7 mouse cellular contexts compared by ENCODE assay signal in the genomic region with DNA sequence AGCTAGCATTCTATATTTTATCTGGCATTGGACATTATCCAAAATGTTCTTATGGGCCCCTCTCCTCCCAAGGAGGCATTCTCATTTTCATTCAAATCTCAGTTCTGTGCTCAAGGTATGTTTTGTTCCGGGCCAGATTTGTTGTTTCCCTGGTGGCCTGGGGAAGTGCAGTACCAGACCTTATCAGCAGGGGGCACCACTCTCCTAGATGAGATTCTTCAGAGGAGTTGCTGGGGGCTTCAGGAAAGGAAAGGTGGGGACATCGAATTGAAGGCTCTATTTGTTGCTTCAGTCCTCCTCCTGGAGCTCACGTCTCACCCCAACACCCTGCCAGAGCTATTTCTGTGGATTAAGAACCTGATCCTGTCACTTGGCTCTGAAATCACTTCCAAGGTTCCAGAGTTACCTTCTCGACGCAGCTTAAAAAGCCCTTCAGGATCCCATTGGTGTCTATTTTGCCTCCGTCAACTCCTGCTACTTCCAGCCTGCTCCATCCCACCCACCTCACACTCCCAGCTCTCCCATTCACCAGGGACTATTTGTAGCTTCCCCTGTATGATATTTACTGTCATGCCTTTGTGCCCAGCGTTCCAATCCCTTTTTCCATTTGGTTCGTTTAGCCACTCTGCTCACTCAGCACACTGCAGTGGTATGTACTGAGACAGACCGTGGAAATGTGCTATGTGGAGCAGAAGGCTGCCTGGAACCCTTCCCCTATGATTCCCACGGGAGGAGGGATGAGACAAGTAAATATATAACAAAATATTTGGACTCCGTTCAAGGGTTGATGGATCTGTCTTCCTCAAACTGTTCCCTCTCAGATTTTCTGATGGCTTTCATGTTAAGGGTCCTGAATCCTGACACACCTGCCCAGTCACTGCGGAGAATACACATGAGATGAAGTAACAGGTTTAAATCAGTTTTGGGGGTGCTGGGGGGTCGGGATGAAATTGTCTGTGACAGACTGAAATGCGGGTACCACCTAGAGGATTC. TPM values are rescaled to one million over a fixed set of nuclear protein-coding genes. Genes with fewer than 3 reads are reported as not detected.
A peak's percentile ranks its signal among the peaks of the same experiment; 100 is the strongest.
DNase-seq lines count a peak whose midpoint lies in the region; ATAC-seq and TF ChIP-seq lines count a peak whose summit lies in the region.

No protein-coding gene starts in this region.

- H3K9me3 ChIP-seq in ES-Bruce4 (replicated peaks; ENCODE audit: control insufficient read depth, insufficient read depth, low read length, poor library complexity, severe bottlenecking) = no peaks in the 10 kb centered on the region

- DNase-seq in R1 (ENCODE audit: low read depth, low spot score) = peak; percentile 71
- peak; percentile 70 to 74 for DNase-seq in gastrocnemius, adult 8-10 months (ENCODE audit: low spot score in 2 of 2)
- peak; percentile 87 to 89 for DNase-seq in kidney, postnatal 4 days
- DNase-seq in lung, postnatal 10 days = peak; percentile 78
- peak; percentile 81 for DNase-seq in skeletal muscle tissue, adult 2 months (ENCODE audit: low read depth, low spot score)

- H3K27me3 ChIP-seq in ES-Bruce4 (ENCODE audit: control insufficient read depth, insufficient read depth, low read length, poor library complexity, severe bottlenecking) = no peaks in the 10 kb centered on the region

- H3K4me1 ChIP-seq in ES-Bruce4 (ENCODE audit: control insufficient read depth, insufficient read depth, low read length) = no peaks in the 10 kb centered on the region

- no peak overlapping the region for H3K4me3 ChIP-seq in ES-Bruce4 (ENCODE audit: low read depth, low read length)

- peak; percentile 80 for ATAC-seq in common myeloid progenitor, adult 5-6 weeks (replicated peaks; ENCODE audit: low read depth, poor library complexity, severe bottlenecking)

- no peak overlapping the region for H3K27ac ChIP-seq in ES-Bruce4 (ENCODE audit: insufficient read depth, low read length)

- no peaks in the 10 kb centered on the region for H3K36me3 ChIP-seq in ES-Bruce4 (ENCODE audit: control insufficient read depth, insufficient read depth, low read length, poor library complexity, severe bottlenecking)

- peak; percentile 88 for TF ChIP-seq CTCF in ES-Bruce4 (IDR thresholded peaks at IDR 0.05; ENCODE audit: low read depth, low read length)

- TF ChIP-seq EP300 in ES-Bruce4 (IDR thresholded peaks at IDR 0.05; ENCODE audit: insufficient read depth, low read depth, low read length) = no peak

- TF ChIP-seq POLR2A in ES-Bruce4 (IDR thresholded peaks at IDR 0.05; ENCODE audit: insufficient read depth, low read length) = no peak

- H3K9ac ChIP-seq in ES-Bruce4 (ENCODE audit: low read depth, poor library complexity, severe bottlenecking) = no peak overlapping the region

RNA-seq across cellular contexts. Expression of gene Slc35b1, which starts 13.6 kb away (rescaled TPM):
- 47.7 and 51.5 TPM in 2 replicates for polyA plus RNA-seq in ES-Bruce4 (2011; ENCODE audit: insufficient read depth, insufficient read length, low read depth, missing spikeins)
- 30.4 and 30.6 TPM in 2 replicates for total RNA-seq in common myeloid progenitor, adult 5-6 weeks (2017)
- 10 to 100 TPM; 49.1 to 55.1 (median 51.9) TPM for total RNA-seq in gastrocnemius, adult 8-10 months (2022)

RNA-seq across cellular contexts. Expression of gene Spop, which starts 15.7 kb away (rescaled TPM):
- 38.5 and 40.4 TPM in 2 replicates for polyA plus RNA-seq in ES-Bruce4 (2011; ENCODE audit: insufficient read depth, insufficient read length, low read depth, missing spikeins)
- total RNA-seq in common myeloid progenitor, adult 5-6 weeks (2017) = 47.8 and 64.9 TPM in 2 replicates
- total RNA-seq in gastrocnemius, adult 8-10 months (2022) = 100 to 1,000 TPM; 183 to 223 (median 204) TPM
